10 mouse cellular contexts compared by ENCODE assay signal in genomic region chr9:121928498-121928897, GRCm38 (mm10). TPM values are rescaled to one million over a fixed set of nuclear protein-coding genes. Genes with fewer than 3 reads are reported as not detected.
A peak's percentile ranks its signal among the peaks of the same experiment; 100 is the strongest.
DNase-seq lines count a peak whose midpoint lies in the region; ATAC-seq and TF ChIP-seq lines count a peak whose summit lies in the region.
"Had no signal": no experiment of that assay in that cellular context is flagged by ENCODE, and none has a peak within 500 bp of the region (broad histone marks: within the 10 kb centered on the region; RNA-seq: fewer than 3 reads in every experiment).

No protein-coding gene starts in this region.

- H3K9ac ChIP-seq in liver, adult 2 months (ENCODE audit: low read depth, low read length), result no peak overlapping the region
- H3K9ac ChIP-seq in liver, embryonic 12.5 days, result no peak overlapping the region
- H3K9ac ChIP-seq in liver, embryonic 14.5 days (replicated peaks), result no peak overlapping the region
- H3K9ac ChIP-seq: midbrain, embryonic 12.5 days had no signal

- H3K36me3 ChIP-seq in liver, adult 2 months (ENCODE audit: control insufficient read depth, insufficient read depth, low read length), result no peaks in the 10 kb centered on the region
- H3K36me3 ChIP-seq in liver, embryonic 12.5 days, result no peaks in the 10 kb centered on the region
- no peaks in the 10 kb centered on the region for H3K36me3 ChIP-seq in liver, embryonic 14.5 days (replicated peaks; ENCODE audit: control insufficient read depth, insufficient read depth, low read depth)
- H3K36me3 ChIP-seq: midbrain, embryonic 12.5 days had no signal

- 39% methylated on average over 2 of the region's 2 CpGs for WGBS in liver, adult 2 months
- WGBS in liver, embryonic 12.5 days (ENCODE audit: insufficient replicate concordance), result 19% methylated on average over 2 of the region's 2 CpGs
- WGBS in liver, embryonic 14.5 days (ENCODE audit: insufficient replicate concordance), result 24% methylated on average over 2 of the region's 2 CpGs

- peak; percentile 83 for TF ChIP-seq CTCF in liver, adult 2 months (IDR thresholded peaks at IDR 0.05; ENCODE audit: low read depth, low read length)
- TF ChIP-seq CTCF in liver, embryonic 14.5 days (IDR thresholded peaks at IDR 0.05; ENCODE audit: low read depth), result peak; percentile 89

- H3K4me1 ChIP-seq in liver, adult 2 months (ENCODE audit: control insufficient read depth, insufficient read depth, low read length), result peaks cover 23% of the 10 kb centered on the region
- H3K4me1 ChIP-seq in liver, embryonic 12.5 days, result 0 out of 2 replicates have a peak, but pooled peaks cover 5% of the 10 kb centered on the region
- H3K4me1 ChIP-seq in liver, embryonic 14.5 days (replicated peaks; ENCODE audit: control insufficient read depth in 2 of 2, insufficient read depth in 2 of 2, low read length in 1 of 2), result peaks cover 0 to 21% of the 10 kb centered on the region in 2 experiments; a peak in 2 of 4 replicates
- H3K4me1 ChIP-seq: midbrain, embryonic 12.5 days had no signal

- H3K9me3 ChIP-seq in liver, embryonic 12.5 days (replicated peaks), result no peaks in the 10 kb centered on the region
- H3K9me3 ChIP-seq in liver, embryonic 14.5 days (ENCODE audit: control insufficient read depth, low read length), result no peaks in the 10 kb centered on the region
- H3K9me3 ChIP-seq: midbrain, embryonic 12.5 days had no signal

- no peak overlapping the region for H3K4me2 ChIP-seq in liver, embryonic 12.5 days
- H3K4me2 ChIP-seq in liver, embryonic 14.5 days (ENCODE audit: low read depth), result no peak overlapping the region
- H3K4me2 ChIP-seq: midbrain, embryonic 12.5 days had no signal

- no peak for TF ChIP-seq EP300 in liver, embryonic 14.5 days (IDR thresholded peaks at IDR 0.05; ENCODE audit: low read depth)

- TF ChIP-seq POLR2A in liver, adult 2 months (IDR thresholded peaks at IDR 0.05; ENCODE audit: extremely low read depth, insufficient read depth, low read length), result no peak

- no peaks in the 10 kb centered on the region for H3K27me3 ChIP-seq in liver, adult 2 months (ENCODE audit: control insufficient read depth, insufficient read depth, low read length)
- peaks cover 7% of the 10 kb centered on the region; the same call in 1 of the 2 replicates for H3K27me3 ChIP-seq in liver, embryonic 12.5 days (replicated peaks)
- no peaks in the 10 kb centered on the region for H3K27me3 ChIP-seq in liver, embryonic 14.5 days (ENCODE audit: control insufficient read depth, insufficient read depth, low read length)

- H3K79me2 ChIP-seq in liver, adult 2 months (ENCODE audit: control insufficient read depth, insufficient read depth, low read length), result no peaks in the 10 kb centered on the region

- no peak for ATAC-seq in liver, embryonic 12.5 days
- 0 out of 2 replicates have a peak, but pooled peaks have one; percentile 33 for ATAC-seq in liver, embryonic 14.5 days (ENCODE audit: insufficient read depth)

- DNase-seq in liver, adult 2 months (ENCODE audit: extremely low read depth, low read depth, low spot score), result peak; percentile 22
- DNase-seq in NIH3T3 (ENCODE audit: low read depth), result peak; percentile 72
- DNase-seq in cerebellum, adult 9-11 months, result peak; percentile 21
- peak; percentile 52 to 58 for DNase-seq in heart, postnatal 14 days
- peak in 1 of 3 experiments; percentile 36 for DNase-seq in liver, embryonic 14.5 days (ENCODE audit: low read depth in 3 of 3, low spot score in 3 of 3)
- peak; percentile 68 for DNase-seq in right cerebral cortex, postnatal 14 days
- no peak for DNase-seq in gastrocnemius, postnatal 25 days

- H3K27ac ChIP-seq in liver, adult 2 months (replicated peaks; ENCODE audit: insufficient read depth, low read depth, low read length), result no peak overlapping the region
- no peak overlapping the region for H3K27ac ChIP-seq in liver, embryonic 12.5 days
- H3K27ac ChIP-seq in liver, embryonic 14.5 days, result no peak overlapping the region
- H3K27ac ChIP-seq: midbrain, embryonic 12.5 days had no signal

- intact Hi-C loops in heart, postnatal 14 days (cut with DNase I), result loop anchor here (5.0 kb wide), 1 partner anchor 51 kb away; no protein-coding TSS in a partner anchor

- no peak overlapping the region; the same call in 1 of the 2 replicates for H3K4me3 ChIP-seq in liver, adult 2 months (ENCODE audit: insufficient read depth, low read depth, low read length)
- no peak overlapping the region for H3K4me3 ChIP-seq in liver, embryonic 12.5 days
- no peak overlapping the region for H3K4me3 ChIP-seq in liver, embryonic 14.5 days (ENCODE audit: insufficient read depth in 1 of 2, low read depth in 2 of 2, low read length in 2 of 2)
- H3K4me3 ChIP-seq: midbrain, embryonic 12.5 days had no signal

RNA-seq across cellular contexts. Expression of gene Cyp8b1, which starts 12.4 kb away (rescaled TPM):
- 86.4 and 128 TPM in 2 replicates for total RNA-seq in liver, adult 2 months (2014; rRNA removed)
- polyA plus RNA-seq in liver, adult 2 months (2012; rRNA removed), result 292 and 305 TPM in 2 replicates
- polyA plus RNA-seq in liver, embryonic 12.5 days (2016; fragmentation: Nextera tagmentation; extraction: Ambion mirVana), result 0.22 and 0.27 TPM in 2 replicates
- total RNA-seq in heart, postnatal 14 days (2021), result under 1 TPM in 1 of 2 experiments, not detected in 1; 0.10 TPM
- polyA plus RNA-seq in liver, embryonic 14.5 days (2012; rRNA removed), result 0.67 and 0.74 TPM in 2 replicates
- polyA plus RNA-seq in liver, embryonic 14.5 days (2014; fragmentation: Nextera tagmentation; extraction: Ambion mirVana), result 1.5 and 1.8 TPM in 2 replicates
- total RNA-seq in gastrocnemius, postnatal 25 days (2021), result not detected
- polyA plus RNA-seq: heart, embryonic 14.5 days; midbrain, embryonic 12.5 days had no signal

RNA-seq across cellular contexts. Expression of gene Fam198a, which starts 22.3 kb away (rescaled TPM):
- total RNA-seq in liver, adult 2 months (2014; rRNA removed), result 0.74 and 4.0 TPM in 2 replicates
- polyA plus RNA-seq in liver, adult 2 months (2012; rRNA removed), result 2.3 and 4.4 TPM in 2 replicates
- polyA plus RNA-seq in liver, embryonic 12.5 days (2016; fragmentation: Nextera tagmentation; extraction: Ambion mirVana), result 0.20 and 0.44 TPM in 2 replicates
- 1 to 10 TPM; 1.7 to 1.8 TPM for total RNA-seq in heart, postnatal 14 days (2021)
- polyA plus RNA-seq in liver, embryonic 14.5 days (2012; rRNA removed), result 0.08 and 0.14 TPM in 2 replicates
- 0.10 and 0.13 TPM in 2 replicates for polyA plus RNA-seq in liver, embryonic 14.5 days (2014; fragmentation: Nextera tagmentation; extraction: Ambion mirVana)
- 1 to 10 TPM; 1.3 to 1.6 TPM for total RNA-seq in gastrocnemius, postnatal 25 days (2021)

RNA-seq across cellular contexts. Expression of gene Ackr2, which starts 30.3 kb away (rescaled TPM):
- 1.6 and 2.3 TPM in 2 replicates for total RNA-seq in liver, adult 2 months (2014; rRNA removed)
- polyA plus RNA-seq in liver, adult 2 months (2012; rRNA removed), result 1.4 and 2.4 TPM in 2 replicates
- 0.16 and 0.19 TPM in 2 replicates for polyA plus RNA-seq in liver, embryonic 12.5 days (2016; fragmentation: Nextera tagmentation; extraction: Ambion mirVana)
- 1 to 10 TPM; 2.0 to 3.4 TPM for total RNA-seq in heart, postnatal 14 days (2021)
- polyA plus RNA-seq in liver, embryonic 14.5 days (2012; rRNA removed), result 0.07 and 0.08 TPM in 2 replicates
- polyA plus RNA-seq in liver, embryonic 14.5 days (2014; fragmentation: Nextera tagmentation; extraction: Ambion mirVana), result 0.20 and 0.37 TPM in 2 replicates
- 1 to 10 TPM; 1.9 to 2.0 TPM for total RNA-seq in gastrocnemius, postnatal 25 days (2021)

Comparison
In these comparisons a context has a peak if more than half of its experiments do, and no peak if none do; other contexts are left out.
1. RNA of gene Cyp8b1, which starts 12.4 kb away (total RNA-seq): 86.4 to 128 TPM in liver, adult 2 months; 0.10 TPM in heart, postnatal 14 days and not detected in gastrocnemius, postnatal 25 days; every median in the first group is over 10 times any median in the second.